Comparison of ENCODE assay signal across 8 mouse cellular contexts in genomic region chr4:109279689-109280458, GRCm38 (mm10). TPM values are rescaled to one million over a fixed set of nuclear protein-coding genes. Genes with fewer than 3 reads are reported as not detected.
A peak's percentile ranks its signal among the peaks of the same experiment; 100 is the strongest.
DNase-seq lines count a peak whose midpoint lies in the region; ATAC-seq lines count a peak whose summit lies in the region.

Gene Eps15 (plus strand): TSS chr4:109280268.

- H3K4me2 ChIP-seq in hindbrain, embryonic 12.5 days (replicated peaks) = peak within 1 kb of the TSS; percentile 81

- peak within 1 kb of the TSS; percentile 70; the same call in 1 of the 2 replicates for H3K27ac ChIP-seq in hindbrain, embryonic 12.5 days

- peak; percentile 97 for DNase-seq in Muller cell, postnatal 12 days (ENCODE audit: inconsistent ontology term)
- DNase-seq in cerebellum, adult 9-11 months = peak; percentile 88
- DNase-seq in frontal cortex, postnatal 10 days (ENCODE audit: low spot score in 2 of 2) = peak; percentile 60 to 78
- peak; percentile 76 to 78 for DNase-seq in layer of hippocampus, postnatal 14 days (ENCODE audit: low spot score in 2 of 2)
- DNase-seq in lung, postnatal 14 days = peak; percentile 94
- DNase-seq in retina, adult 2 months (ENCODE audit: low read depth, low spot score) = peak; percentile 74
- peak; percentile 92 for DNase-seq in thymus, postnatal 36 days

- peak within 1 kb of the TSS; percentile 95 for H3K4me3 ChIP-seq in hindbrain, embryonic 12.5 days

- peaks cover 3% of the 10 kb centered on the region; the same call in 1 of the 2 replicates for H3K27me3 ChIP-seq in hindbrain, embryonic 12.5 days

- H3K4me1 ChIP-seq in hindbrain, embryonic 12.5 days = peaks cover 9% of the 10 kb centered on the region; the same call in 1 of the 2 replicates

- peak; percentile 94 for ATAC-seq in hindbrain, embryonic 12.5 days (ENCODE audit: low FRiP score)

- peak within 1 kb of the TSS; percentile 82 for H3K9ac ChIP-seq in hindbrain, embryonic 12.5 days

- 4% methylated on average over 37 of the region's 44 CpGs for WGBS in hindbrain, embryonic 12.5 days

- H3K9me3 ChIP-seq in hindbrain, embryonic 12.5 days (replicated peaks) = no peaks in the 10 kb centered on the region

- H3K36me3 ChIP-seq in hindbrain, embryonic 12.5 days = no peaks in the 10 kb centered on the region

RNA-seq across cellular contexts. Expression of gene Eps15, which starts in this region (rescaled TPM):
- 69.2 and 81.1 TPM in 2 replicates for polyA plus RNA-seq in hindbrain, embryonic 12.5 days (2016; fragmentation: Nextera tagmentation; extraction: Ambion mirVana)
- total RNA-seq in layer of hippocampus, postnatal 14 days (2021) = 100 to 1,000 TPM; 209 to 210 TPM

Comparison
In these comparisons a context has a peak if more than half of its experiments do, and no peak if none do; other contexts are left out.
1. Peak in every context shown above with its lines: DNase-seq, ATAC-seq, H3K4me3 ChIP-seq and H3K27ac ChIP-seq.